Mouse (Mus musculus) regulatory T cell (primary cell): ENCODE measurements around the gene Morn3.

Experiments
- in situ Hi-C: fragments of 300-600 bp; cut with MboI, MseI; formaldehyde crosslinking; loops from one replicate; pipeline ENCODE4 v1.15.1; 2025; ENCODE audit warnings: high pct_unique_total_duplicates

Morn3 gene

GRCm38 (mm10) chr5:122994303-122994846 lies 52.4 kb downstream of the Morn3 start:
- in situ Hi-C loops, result no loop called here

- in situ Hi-C loops, result no loop called here
Measured at GRCm38 (mm10) chr5:122993811-122994210, 53.0 kb downstream of the Morn3 start.

DNA sequence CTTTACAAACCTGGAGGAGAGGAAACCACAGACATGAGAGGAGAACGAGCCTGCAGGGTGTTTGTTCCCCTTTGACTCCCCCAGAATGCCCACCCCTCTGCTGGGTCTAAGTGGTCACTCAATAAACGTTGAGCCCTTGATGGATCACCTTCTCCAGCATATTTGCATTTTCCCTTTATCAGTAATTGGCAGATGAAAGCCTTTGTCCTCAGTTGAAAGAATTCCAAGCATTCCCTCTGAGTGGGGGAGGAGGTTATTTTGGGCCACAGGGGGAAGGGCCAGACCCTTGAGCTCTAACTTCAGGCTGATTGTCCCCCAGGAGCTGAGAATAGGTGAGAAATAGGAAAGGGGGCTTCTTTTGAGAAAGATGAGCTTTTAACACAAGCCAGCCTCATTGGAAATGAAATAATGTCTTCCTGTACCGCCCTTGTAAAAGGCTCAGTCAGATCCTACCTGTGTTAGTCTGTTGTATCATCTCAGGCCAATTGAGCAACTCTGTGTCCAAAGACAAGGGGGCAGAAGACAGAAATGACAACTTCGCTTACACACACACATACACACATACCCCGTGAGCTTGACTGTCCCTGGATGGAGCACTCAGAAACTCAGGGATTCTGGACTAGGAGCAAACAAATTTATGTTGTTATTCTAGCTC lies 55.3 kb downstream of the Morn3 start:
- in situ Hi-C loops, result no loop called here

DNA sequence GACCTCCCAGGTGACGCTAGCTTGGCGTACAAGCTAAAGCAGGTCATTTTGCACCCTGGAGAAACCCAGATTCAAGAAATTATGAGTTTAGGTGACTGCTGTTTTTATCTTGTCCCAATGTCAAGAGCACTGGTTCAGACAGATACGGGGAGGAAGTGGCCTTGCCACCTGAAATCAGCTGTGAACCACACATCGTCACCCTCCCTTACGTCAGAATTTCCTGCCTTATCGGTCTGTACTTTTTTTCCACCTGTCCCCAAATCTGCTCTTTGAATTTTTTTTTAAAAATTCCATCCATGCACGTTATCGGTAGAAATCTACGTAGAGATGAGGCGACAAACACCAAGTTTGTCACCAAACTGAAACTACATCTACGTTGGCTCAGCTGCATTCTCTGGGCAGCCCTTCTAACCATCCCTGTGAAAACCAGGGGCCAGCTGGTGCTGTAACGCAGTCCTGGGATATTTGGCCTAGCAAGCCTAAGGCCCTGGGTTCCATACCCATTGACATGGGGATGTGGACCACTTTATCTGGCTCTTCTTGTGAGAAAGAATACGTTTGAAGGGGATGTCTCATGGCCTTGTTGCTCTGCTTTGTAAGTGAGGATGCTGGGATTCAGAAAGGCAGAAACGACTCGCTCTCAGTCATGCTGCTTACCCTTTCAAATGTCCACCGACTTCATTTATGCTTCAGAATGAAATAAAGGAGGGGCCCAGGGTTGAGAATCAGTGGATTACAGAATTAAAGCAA lies 56.2 kb downstream of the Morn3 start:
- in situ Hi-C loops, result no loop called here

- in situ Hi-C loops, result no loop called here
Measured at GRCm38 (mm10) chr5:122989551-122990330, 57.1 kb downstream of the Morn3 start, which contains the start of gene Kdm2b. Gene Kdm2b (minus strand): TSS chr5:122989823.

DNA sequence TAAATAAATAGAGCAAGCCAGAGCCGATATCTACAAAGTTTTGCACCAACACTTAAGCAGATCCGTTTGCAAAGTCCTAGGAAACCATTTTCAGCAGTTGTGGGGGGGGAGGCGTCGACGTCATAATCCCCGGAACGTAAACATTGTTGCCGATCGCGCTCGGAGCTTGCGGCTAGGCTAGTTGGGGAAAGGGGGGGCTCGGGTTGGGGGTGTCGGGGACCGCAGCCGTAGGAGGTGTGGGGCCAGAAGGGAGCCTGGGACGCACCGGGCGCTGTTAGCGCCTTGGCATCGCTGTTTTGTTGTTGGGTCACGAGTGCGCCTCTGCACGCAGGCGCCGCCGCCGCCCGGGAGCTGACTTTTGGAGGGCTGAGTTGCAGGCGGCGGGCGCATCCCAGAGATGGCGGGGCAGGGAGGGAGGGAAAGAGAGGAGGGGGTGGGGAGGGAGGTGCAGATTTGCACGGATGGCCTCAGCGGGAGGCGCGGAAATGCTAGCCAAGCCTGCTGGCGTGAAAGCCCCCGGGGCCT lies 57.8 kb downstream of the Morn3 start:
- in situ Hi-C loops, result no loop called here

- in situ Hi-C loops, result no loop called here
Measured at GRCm38 (mm10) chr5:122988021-122988751, 58.6 kb downstream of the Morn3 start.

DNA sequence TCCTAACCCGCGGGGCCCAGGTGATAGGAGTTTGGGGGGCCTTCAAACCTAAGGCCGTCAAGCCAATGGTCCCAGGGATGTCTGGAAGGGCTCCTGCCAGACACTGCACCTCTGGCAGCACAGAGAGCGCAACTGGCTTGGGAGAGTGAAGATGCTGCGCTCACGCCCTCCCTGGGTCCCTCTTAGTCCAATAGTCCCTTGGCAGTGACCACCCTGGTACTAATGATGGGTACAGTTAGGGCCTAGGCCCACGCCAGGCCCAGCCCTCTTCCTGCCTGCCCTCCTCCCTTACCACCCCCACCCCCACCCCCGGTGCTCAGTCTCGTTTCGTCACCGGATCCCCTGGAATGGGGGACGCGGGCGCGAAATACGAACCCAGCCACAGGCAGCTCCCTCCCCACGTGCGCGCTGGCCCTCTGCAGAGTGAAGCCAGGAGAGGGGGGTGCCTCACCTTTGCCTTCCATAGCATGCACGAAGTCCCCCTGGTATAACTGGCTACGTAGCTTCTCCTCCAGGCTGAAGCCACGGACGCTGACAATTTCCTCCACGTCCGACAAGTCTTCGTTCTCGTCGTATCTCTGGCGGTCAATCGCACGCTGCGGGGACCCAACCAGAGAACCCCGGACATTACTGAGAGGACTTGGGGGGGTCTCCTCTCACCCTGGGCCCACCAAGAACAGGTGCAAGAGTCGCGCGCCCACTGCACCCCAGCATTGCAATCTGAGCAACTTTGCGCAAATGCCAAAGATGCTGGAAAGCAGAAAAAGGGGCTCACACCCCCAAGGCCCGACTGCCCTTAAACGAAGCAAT lies 59.4 kb downstream of the Morn3 start:
- in situ Hi-C loops, result no loop called here

DNA sequence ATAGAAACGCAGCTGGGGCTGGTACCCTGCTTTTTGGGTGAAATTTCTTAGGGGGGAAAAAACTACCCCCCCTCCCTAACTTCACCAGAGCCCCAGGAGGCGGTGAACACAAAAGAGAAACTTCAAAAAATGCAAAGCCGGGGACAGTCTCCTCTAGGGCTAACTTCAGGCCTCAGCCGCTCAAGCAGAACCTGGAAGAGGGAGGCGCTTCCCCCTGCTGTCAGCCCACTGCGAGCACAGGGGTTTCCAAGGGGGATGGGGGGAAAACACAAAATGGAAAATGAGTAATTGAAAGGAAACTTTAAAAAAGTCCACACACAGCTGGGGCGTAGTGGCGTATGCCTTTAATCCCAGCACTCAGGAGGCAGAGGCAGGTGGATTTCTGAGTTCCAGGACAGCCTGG lies 60.7 kb downstream of the Morn3 start:
- in situ Hi-C loops, result no loop called here
